Mouse (Mus musculus) left cerebral cortex, postnatal 14 days (tissue): ENCODE data around the gene Ywhah. TPM values are rescaled to one million over a fixed set of nuclear protein-coding genes. Genes with fewer than 3 reads are reported as not detected.
"Not testable (repeated sequence)": the region's sequence is repeated elsewhere in the genome, so short reads cannot be mapped to it uniquely, and the experiment has no call there.

Experiments
- DNase-seq, 2 experiments: peaks; one replicate each; pipeline ENCODE4 v3.0.0; 2021 to 2022; ENCODE audit warnings: low spot score in 2 of 2, mixed read lengths in 1 of 2
- intact Hi-C: fragments of 180-260 bp; cut with DNase I; formaldehyde crosslinking; loops from one replicate; pipeline ENCODE4 v1.15.1; 2025
- total RNA-seq, 2 experiments: library from RNA; stranded (reverse); gene quantifications; 2 replicates each; pipeline ENCODE4 v1.2.3; 2021

Ywhah gene
- total RNA-seq, 2 experiments from 2014 or later: 1,147 to 1,287 TPM

DNA sequence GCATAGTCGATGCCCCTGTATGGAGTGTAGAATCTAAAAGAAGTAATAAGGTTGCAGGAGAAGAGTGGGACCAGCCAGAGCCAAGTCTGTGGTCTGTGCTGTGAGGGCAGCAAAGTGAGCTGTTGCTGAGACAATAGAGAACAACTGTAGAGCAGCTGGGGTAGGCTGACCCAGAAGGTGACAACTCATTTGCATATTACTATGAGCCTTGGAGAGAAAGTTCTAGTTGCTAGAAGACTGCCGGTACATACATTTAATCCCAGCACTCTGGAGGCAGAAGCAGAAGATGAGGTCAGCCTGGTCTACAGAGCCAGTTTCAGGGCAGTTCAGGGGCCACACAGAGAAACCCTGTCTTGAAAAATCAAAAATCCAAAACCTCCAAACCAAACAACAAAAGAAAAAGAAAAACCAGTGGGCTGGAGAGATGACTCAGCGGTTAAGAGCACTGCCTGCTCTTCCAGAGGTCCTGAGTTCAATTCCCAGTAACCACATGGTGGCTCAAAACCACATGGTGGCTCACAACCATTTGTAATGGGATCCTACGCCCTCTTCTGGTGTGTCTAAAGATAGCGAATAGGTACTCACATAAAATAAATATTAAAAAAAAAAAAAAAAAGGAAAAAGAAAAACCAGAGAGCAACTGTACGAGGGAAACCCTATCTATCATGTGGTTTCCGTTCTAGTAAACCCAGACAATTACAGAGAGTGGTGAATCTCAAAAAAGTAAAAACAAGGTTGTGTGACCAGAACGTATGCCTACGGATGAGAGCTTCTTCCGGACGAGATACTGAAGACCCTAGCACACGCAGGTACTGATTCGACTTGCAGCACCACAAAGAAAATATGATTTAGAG, 20.3 kb downstream of the Ywhah start:
- no peak for DNase-seq
- intact Hi-C loops: loop anchor here (1.0 to 10.0 kb wide), 2 partner anchors 104 to 184 kb away; partner anchors contain the start of gene Prr14l

DNA sequence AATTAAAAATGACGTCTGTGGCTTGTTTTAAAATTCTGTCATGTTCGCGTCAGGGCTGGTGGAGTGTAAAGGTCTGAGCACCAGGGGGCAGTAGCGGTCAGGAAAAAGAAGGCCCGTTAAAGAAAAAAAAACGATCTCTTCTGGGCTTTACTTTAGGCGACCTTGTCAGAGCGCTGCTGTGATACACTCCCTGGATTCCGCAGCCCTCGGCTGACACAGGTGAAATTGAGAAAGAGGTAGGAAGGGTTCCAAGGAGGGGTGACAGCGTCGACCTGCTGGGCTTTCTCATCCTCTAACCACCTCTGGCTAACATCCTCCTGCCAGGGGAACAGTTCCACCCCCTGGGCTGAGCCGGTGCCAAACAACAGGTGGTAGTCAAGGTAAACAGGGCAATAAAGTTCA, 20.9 kb downstream of the Ywhah start:
- peak in 1 of 2 experiments; percentile 74 for DNase-seq
- intact Hi-C loops: loop anchor here (1.0 to 10.0 kb wide), 2 partner anchors 104 to 185 kb away; partner anchors contain the start of gene Prr14l

DNA sequence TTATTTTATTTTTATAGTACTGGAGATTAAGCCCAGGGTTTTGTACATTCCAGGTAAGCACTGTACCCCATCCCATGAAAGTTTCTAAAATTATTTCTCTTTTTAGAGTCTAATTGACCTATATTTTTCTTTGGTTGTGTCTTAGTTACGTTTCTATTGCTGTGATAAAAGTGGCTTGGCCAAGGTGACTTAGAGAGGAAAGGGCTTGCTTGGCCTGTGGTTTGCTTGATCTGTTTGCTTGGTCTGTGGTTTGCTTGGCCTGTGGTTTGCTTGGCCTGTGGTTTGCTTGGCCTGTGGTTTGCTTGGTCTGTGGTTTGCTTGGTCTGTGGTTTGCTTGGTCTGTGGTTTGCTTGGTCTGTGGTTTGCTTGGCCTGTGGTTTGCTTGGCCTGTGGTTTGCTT, 22.1 kb downstream of the Ywhah start:
- intact Hi-C loops, DNase-seq: not testable (repeated sequence)

DNA sequence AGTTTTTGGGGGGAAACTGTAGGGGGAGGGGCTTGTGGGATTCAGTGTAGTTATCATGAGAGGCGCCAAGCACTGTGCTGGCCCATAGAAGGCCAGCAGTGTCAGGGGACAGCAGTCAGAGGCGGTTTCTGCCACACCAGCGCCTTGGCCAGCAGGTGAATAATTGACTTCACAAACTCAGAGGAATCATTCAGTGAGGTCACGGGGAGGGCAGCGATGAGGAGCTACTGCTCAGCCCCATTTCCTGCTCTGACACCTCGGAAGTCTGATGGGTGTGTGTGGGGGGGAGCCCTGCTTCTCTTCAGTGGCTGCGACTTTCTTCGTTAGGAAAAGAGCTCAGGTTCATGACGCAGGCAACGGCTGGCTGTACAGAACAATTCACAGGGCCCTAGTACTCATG, 24.8 kb downstream of the Ywhah start:
- DNase-seq: no peak
- intact Hi-C loops: no loop called here

DNA sequence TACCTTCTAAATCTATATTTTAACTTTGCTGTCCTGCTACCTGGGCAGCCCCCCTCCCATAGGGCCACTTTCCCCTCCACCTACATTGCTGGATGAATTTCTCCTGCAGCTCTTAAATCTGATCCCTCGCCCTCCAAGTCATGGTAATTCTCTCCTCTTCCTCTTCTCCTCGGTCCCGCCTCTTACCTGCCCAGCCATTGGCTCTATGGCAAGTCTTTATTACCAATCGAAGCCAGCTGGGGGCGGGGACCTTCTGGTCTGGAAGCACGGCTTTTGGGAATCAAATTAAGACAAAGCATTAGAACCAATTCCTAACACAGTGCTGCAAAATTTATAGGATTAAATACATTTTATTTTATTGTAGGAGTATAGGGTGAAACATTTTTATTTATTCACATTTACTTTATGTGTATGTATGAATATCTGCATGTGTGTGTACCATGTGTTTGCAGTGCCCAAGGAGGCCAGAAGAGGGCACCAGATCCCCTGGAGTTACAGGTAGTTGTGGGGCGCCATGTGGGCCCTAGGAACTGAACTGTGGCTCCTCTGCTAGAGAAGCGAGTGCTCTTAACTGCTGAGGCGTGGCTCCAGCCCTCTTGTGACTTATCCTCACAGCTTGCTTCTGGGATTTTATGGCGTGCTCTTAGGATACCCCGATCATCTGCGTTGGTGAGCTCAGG, 26.2 kb downstream of the Ywhah start:
- intact Hi-C loops: no loop called here
- no peak for DNase-seq

DNA sequence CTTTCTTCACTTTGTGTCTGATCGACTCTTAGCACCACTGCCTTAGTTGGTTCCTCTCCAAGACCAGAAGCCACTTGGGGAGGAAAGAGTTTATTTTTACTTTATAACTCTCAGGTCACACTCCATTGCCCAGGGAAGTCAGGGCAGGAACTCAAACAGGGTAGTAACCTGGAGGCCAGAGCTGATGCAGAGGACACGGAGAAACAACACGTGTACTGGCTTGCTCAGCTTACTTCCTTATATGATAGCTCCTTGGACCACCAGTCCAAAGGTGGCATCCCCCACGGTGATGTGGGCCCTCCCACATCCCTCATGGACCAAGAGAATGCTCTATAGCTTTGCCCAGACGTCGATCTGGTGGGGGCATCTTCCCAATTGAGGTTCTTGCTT, 26.7 kb downstream of the Ywhah start:
- intact Hi-C loops: no loop called here
- DNase-seq: no peak

DNA sequence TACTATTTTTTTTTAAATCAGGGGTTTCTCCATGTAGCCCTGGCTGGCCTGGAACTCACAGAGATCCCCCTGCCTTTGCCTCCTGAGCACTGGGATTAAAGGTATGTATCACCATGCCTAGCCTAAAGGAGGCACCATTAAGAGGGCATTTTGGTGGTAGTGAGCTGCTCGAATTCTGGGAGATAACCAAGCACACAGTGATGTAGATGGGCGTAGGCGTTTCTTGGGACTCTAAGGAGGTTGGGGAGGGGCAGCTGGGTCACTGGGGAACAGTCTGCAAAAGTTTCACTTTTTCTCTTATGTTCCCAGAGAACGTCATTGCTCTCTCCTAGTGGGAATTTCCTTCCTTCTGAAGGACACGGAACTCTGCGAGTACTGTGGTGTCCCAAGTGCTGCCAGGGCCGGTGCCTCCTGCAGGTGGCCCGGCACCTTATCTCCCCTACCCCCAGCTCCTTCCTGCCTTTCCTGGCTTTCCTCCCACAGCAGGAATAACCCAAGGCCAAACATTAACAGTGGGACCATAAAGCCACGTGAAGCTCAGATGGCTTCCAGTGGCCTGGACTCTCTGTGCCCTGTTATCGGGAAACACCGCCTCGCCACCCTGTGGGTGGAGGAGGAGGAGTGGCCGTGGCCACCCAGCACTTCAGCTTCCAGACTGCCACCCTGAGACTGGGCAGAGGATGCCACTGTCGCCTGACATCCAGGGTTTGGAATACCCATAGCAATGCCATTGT, 34.4 kb downstream of the Ywhah start:
- intact Hi-C loops: no loop called here
- DNase-seq: no peak

DNA sequence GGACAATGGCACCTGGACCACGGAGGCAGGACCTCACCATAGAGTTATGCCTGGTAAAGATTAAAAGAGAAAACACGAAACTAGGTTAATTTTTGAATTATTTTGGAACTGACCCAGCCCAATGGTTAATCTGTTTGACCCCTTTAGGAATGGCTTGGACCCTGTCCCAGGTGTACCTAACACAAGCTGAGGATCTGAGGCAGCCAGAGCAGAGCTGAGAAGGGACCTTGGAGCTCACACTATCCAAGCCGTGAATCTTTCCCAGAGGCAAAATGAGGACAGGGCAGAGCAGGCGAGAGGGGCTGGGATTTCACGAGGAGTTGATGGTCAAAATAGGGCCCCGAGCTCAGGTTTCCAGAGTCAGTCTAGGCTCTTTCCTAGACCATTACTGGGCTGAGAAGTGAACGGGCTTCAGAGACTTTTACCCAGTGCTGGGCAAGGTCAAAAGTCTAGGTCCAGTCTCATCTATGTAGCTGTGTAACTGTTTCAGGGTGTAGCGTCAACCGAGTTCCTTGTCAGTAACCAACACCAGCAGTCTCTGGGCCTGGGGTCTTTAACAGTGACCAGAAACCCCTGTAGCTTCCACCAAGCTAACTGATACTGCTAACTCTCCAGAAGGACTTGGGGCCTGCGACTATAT, 37.6 kb downstream of the Ywhah start:
- intact Hi-C loops: no loop called here
- DNase-seq: no peak

DNA sequence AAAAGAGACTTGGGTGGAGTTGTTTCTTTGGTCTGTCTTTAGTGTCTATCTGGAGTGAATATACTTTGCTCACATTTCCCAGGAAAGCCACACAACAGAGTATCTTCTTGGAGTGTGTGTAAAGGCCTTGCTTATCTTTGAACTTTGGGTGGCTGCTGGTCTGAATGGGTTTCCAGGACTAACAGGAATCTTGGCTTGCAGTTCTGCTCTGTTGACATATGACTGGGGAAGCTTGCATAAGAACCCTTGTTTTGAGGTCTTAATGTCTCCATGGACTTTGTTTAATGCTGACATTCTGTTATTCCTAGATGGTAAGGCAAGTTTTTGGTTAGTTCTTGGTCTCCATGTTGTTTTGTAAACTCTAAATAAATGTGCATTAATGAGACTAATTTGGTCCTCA, 51.5 kb downstream of the Ywhah start:
- no peak for DNase-seq
- intact Hi-C loops: no loop called here

DNA sequence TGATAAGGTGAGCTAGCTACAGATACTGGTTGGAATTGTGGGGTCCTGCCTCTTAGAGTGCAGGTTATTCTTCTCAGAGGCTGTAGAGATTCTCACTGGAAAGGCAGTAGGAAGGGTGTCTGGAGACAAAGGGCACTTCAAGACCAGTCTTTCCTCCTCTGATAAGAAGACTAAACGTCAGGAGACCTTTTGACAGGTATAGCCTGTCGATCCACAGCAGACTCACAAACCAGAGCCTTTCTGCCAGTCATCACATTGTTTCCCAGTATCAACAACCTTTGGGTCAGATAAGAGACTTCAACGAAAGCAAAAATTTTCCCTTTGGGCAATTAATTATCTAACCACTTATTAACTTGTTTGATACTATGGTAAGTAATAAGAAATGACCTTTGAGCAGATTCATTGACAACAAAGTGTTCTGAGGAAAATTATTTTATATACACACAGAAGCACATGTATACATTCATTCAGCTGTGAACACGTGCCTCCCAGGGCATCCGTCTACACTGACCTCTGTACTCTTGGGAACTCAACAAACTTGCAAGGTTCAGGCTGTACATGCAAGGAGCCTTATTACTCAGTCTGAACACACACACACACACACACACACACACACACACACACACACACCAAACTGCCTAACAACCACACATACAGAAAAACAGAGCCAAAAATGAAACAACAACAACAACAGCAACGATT, 58.0 kb downstream of the Ywhah start:
- intact Hi-C loops: no loop called here
- no peak for DNase-seq

Other genes with a start within 250 kb of the Ywhah start
- 10 to 100 TPM; 53.4 to 63.7 TPM for gene Pisd, start 233.2 kb upstream of the Ywhah start, total RNA-seq
- not detected for gene Gm20671, start 191.7 kb upstream of the Ywhah start, total RNA-seq
- gene Prr14l, start 164.6 kb upstream of the Ywhah start, total RNA-seq: 10 to 100 TPM; 36.0 to 39.2 TPM
- gene Depdc5, start 155.1 kb upstream of the Ywhah start, total RNA-seq: 10 to 100 TPM; 56.0 to 61.8 TPM
- under 1 TPM in 1 of 2 experiments, not detected in 1; 0.13 TPM for gene Slc5a1, start 85.4 kb downstream of the Ywhah start, total RNA-seq
- gene Spon2, start 199.6 kb downstream of the Ywhah start, total RNA-seq: 1 to 10 TPM in 1 of 2 experiments, under 1 TPM in 1; 0.55 to 1.1 TPM